Mouse (Mus musculus) lung, postnatal 0 days (tissue): ENCODE data around the gene Grtp1. TPM values are rescaled to one million over a fixed set of nuclear protein-coding genes. Genes with fewer than 3 reads are reported as not detected.

Experiments used
- ATAC-seq: fragments of 200-750 bp; cut with Nextera tagmentation; 2 replicates; pipeline ENCODE4 v1.8.0; 2017; ENCODE audit warnings: moderate library complexity
- DNase-seq: peaks from one replicate; pipeline ENCODE4 v3.0.0-alpha.2; 2016; ENCODE audit warnings: low spot score
- H3K27ac ChIP-seq: fragments of 300-500 bp; sonication (generic); 2 replicates; pipeline ENCODE4 v1.5.1; 2014; ENCODE audit warnings: antibody characterized with exemption, mild to moderate bottlenecking, low read length, mixed read lengths
- H3K27me3 ChIP-seq: fragments of 300-500 bp; sonication (generic); replicated peaks from 2 replicates; pipeline ENCODE4 v1.6.1; 2014; ENCODE audit warnings: low read length, mixed read lengths; ENCODE audit not compliant: insufficient read depth
- H3K36me3 ChIP-seq: fragments of 300-500 bp; sonication (generic); 2 replicates; pipeline ENCODE4 v1.6.1; 2014; ENCODE audit warnings: low read length, mixed read lengths; ENCODE audit not compliant: insufficient read depth
- H3K4me1 ChIP-seq: fragments of 300-500 bp; sonication (generic); 2 replicates; pipeline ENCODE4 v1.6.1; 2014; ENCODE audit warnings: antibody characterized with exemption, low read depth, low read length, mixed read lengths; ENCODE audit not compliant: insufficient read depth
- H3K4me2 ChIP-seq: fragments of 300-500 bp; sonication (generic); replicated peaks from 2 replicates; pipeline ENCODE4 v1.6.1; 2014; ENCODE audit warnings: low read depth, mild to moderate bottlenecking, low read length, moderate library complexity, mixed read lengths
- H3K4me3 ChIP-seq: fragments of 300-500 bp; sonication (generic); 2 replicates; pipeline ENCODE4 v1.5.1; 2014; ENCODE audit warnings: low read depth, low read length
- H3K9ac ChIP-seq: fragments of 300-500 bp; sonication (generic); replicated peaks from 2 replicates; pipeline ENCODE4 v1.6.1; 2014; ENCODE audit warnings: low read depth, mild to moderate bottlenecking
- H3K9me3 ChIP-seq: fragments of 300-500 bp; sonication (generic); 2 replicates; pipeline ENCODE4 v1.6.1; 2016; ENCODE audit warnings: low read length, mixed read lengths
- CTCF ChIP-seq: IDR thresholded peaks from 2 replicates; pipeline ENCODE4 v1.5.1; 2016; ENCODE audit warnings: antibody characterized with exemption, mild to moderate bottlenecking
- EP300 ChIP-seq: IDR thresholded peaks from 2 replicates; pipeline ENCODE4 v1.6.1; 2016; ENCODE audit warnings: antibody characterized with exemption, mild to moderate bottlenecking, control low read depth
- WGBS: fragments of 180-500 bp; shearing (Covaris S2); extraction: QIAGEN DNeasy Blood & Tissue Kit; methylation state at CpG from one replicate; pipeline ENCODE4 v1.1.7; 2014; 5-methylcytosine and 5-hydroxymethylcytosine counted together
- polyA plus RNA-seq: library from polyadenylated mRNA; unstranded; fragments of >200 nt; fragmentation: Nextera tagmentation; extraction: Ambion mirVana; gene quantifications from 2 replicates; pipeline ENCODE4 v1.2.1, GENCODE M21; 2015

The Grtp1 gene
- polyA plus RNA-seq, 1 experiment from 2014 or later, result 2.5 TPM

DNA sequence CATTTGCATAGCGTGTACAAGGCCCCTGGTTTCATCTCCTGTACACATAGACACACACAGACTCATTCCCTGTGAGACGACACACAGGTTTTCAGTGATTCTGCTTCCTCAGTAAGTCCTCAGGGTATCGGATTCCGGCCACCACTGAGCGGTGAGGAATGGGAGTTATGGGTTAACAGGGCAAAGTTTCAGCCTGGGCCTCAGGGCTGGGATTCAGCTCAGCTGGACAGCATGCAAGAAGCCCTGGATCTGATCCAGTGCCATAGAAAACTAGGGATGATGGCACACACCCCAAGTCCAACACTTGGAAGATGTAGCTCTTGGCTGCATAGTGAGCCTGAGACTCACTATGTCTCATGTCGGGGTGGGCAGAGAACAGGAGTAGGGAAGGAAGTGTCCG is 20.5 kb downstream of the Grtp1 start:
- no peak for TF ChIP-seq EP300
- TF ChIP-seq CTCF, result no peak
- WGBS, result 59% methylated on average over 7 of the region's 7 CpGs

DNA sequence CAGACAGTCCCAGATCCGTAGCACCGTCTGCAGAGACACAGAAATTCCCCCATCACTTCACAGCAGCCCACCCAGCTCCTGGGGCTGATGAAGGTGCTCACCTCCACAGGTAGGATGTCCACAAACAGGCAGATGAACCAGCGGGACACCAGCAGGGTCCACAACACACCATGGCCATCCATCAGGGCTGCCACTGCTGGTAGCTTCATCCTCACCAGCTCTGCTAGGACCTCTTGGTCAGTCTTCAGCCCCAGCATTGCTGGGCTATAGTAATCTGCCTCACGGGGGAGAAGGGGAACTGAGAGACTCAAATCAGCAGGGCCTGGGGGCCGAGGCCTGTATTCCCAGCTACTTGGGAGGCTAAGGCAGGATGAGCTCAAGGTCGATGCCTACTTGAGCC is 20.9 kb downstream of the Grtp1 start:
- no peak overlapping the region for H3K9ac ChIP-seq
- H3K36me3 ChIP-seq, result peaks cover 9% of the 10 kb centered on the region; the same call in 1 of the 2 replicates
- H3K27me3 ChIP-seq, result no peaks in the 10 kb centered on the region
- no peak for DNase-seq
- ATAC-seq, result no peak
- H3K4me1 ChIP-seq, result no peaks in the 10 kb centered on the region
- 77% methylated on average over 6 of the region's 6 CpGs for WGBS
- H3K9me3 ChIP-seq, result no peaks in the 10 kb centered on the region
- no peak overlapping the region for H3K27ac ChIP-seq
- H3K4me3 ChIP-seq, result no peak overlapping the region
- H3K4me2 ChIP-seq, result no peak overlapping the region
- TF ChIP-seq CTCF (no peak), EP300 (no peak)

More for the DNA sequence above, 20.5 kb downstream of the Grtp1 start:
- Histone ChIP-seq H3K9me3 (no peaks in the 10 kb centered on the region), H3K4me1 (no peaks in the 10 kb centered on the region), H3K27ac (no peak overlapping the region), H3K27me3 (no peaks in the 10 kb centered on the region), H3K4me2 (no peak overlapping the region), H3K4me3 (no peak overlapping the region), H3K9ac (no peak overlapping the region), H3K36me3 (peaks cover 6% of the 10 kb centered on the region; the same call in 1 of the 2 replicates)
- no peak for DNase-seq
- ATAC-seq, result no peak

DNA sequence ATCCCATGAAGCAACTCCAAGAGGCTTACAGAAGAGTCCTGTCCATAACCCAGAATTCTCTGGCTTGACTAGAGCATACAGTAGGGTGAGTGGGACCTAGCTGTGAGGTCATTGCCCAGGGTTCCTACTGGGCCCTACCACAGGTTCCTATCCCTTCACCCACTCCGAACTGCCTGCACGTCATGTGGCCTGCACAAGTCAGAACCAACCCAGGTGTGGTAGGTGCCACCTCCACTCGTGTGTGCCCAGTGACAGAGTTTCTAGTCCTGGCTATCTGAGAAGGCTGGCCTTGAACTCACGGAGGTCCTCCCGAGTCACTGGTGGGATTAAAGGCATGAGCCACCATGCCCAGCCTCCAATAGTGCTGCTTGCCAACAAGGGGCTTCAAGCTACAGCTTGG is 22.3 kb downstream of the Grtp1 start:
- no peak overlapping the region for H3K27ac ChIP-seq
- H3K4me3 ChIP-seq, result no peak overlapping the region
- ATAC-seq (no peak), DNase-seq (no peak)
- no peaks in the 10 kb centered on the region for H3K9me3 ChIP-seq
- no peak overlapping the region for H3K9ac ChIP-seq
- H3K36me3 ChIP-seq, result peaks cover 22% of the 10 kb centered on the region
- TF ChIP-seq CTCF (no peak), EP300 (no peak)
- no peaks in the 10 kb centered on the region for H3K27me3 ChIP-seq
- 93% methylated on average over 5 of the region's 5 CpGs for WGBS
- no peaks in the 10 kb centered on the region for H3K4me1 ChIP-seq
- H3K4me2 ChIP-seq, result no peak overlapping the region

DNA sequence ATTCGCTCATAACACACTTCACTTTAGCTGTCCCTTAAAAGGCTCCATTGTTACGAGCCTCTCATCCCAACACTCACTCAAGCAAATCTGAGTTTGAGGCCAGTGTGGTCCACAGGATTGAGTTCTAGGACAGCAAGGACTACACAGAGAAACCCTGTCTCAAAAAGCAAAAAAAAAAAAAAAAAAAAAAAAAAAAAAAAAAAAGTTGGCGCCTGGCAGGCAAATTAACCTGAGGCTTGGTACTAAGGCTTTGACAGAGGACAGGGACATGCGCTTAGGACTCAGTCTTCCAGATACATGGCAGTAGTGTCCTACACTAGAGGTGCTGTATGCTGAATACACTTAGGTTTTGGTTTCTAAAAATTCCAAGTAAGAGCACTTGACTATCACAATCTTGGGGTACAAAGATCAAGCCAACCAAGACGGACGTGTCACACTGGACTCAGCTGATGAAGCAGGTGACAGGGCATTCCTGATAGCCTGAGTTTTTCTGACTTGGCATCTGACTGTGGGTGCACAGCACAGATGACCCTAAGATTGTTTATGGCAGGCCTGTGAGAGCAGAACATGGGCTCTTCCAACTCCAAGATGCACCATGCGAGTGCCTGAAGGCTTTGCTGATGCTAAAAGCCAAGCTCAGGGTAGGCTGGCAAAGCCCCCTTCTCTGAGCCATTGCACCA is 23.1 kb downstream of the Grtp1 start:
- no peak overlapping the region for H3K27ac ChIP-seq
- H3K36me3 ChIP-seq, result peaks cover 28% of the 10 kb centered on the region
- H3K4me1 ChIP-seq, result no peaks in the 10 kb centered on the region
- ATAC-seq (no peak), DNase-seq (no peak)
- H3K4me3 ChIP-seq, result no peak overlapping the region
- WGBS, result 87% methylated on average over 7 of the region's 7 CpGs
- TF ChIP-seq EP300, result no peak
- TF ChIP-seq CTCF, result no peak
- H3K4me2 ChIP-seq, result no peak overlapping the region
- no peak overlapping the region for H3K9ac ChIP-seq
- H3K27me3 ChIP-seq, result no peaks in the 10 kb centered on the region
- H3K9me3 ChIP-seq, result no peaks in the 10 kb centered on the region

DNA sequence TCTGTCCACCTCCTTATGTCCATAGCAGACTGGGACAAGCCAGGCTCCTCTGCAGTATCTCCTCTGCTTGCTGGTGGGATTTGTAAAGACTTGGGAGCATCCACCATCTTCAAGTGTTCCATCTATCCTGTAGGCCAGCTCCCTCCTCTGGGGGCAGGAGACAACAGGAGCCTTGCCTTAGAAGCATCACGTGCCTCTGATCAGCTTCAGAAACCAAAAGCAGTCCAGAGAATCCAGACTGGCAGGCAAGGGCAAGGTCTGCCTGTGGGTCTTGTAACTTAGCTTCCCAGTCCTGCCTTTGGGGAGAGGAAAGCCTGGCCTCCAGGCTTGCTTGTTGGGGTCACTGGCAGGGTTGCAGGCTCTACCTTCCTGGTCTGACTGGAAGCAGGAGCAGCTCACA is 24.8 kb downstream of the Grtp1 start:
- Histone ChIP-seq H3K4me1 (no peaks in the 10 kb centered on the region), H3K9ac (no peak overlapping the region), H3K9me3 (no peaks in the 10 kb centered on the region), H3K36me3 (peaks cover 41% of the 10 kb centered on the region), H3K27me3 (no peaks in the 10 kb centered on the region), H3K4me3 (no peak overlapping the region), H3K27ac (no peak overlapping the region), H3K4me2 (no peak overlapping the region)
- 82% methylated on average over 1 of the region's 1 CpGs for WGBS
- ATAC-seq (no peak), DNase-seq (no peak)
- TF ChIP-seq EP300, result no peak
- no peak for TF ChIP-seq CTCF

DNA sequence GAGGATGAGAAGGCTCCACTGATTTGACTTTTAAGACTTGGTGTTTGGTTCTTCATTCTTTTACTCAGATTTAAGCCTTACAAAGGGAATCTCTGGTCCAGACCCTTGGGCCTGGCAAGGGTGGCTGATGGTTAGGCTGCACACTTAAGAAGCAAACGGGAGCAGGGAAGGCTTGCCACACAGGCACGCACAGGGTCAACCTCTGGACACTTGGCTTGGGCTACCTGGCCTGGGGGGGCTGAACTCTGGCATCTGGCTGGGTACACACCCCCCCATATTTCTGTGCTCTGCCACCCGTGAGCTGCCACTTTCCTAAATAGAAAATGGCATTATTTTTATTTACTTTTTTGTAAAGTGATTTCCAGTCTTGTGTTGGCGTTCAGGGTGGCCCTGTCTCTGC is 25.6 kb downstream of the Grtp1 start:
- no peak overlapping the region for H3K9ac ChIP-seq
- H3K27ac ChIP-seq, result no peak overlapping the region
- no peak overlapping the region for H3K4me2 ChIP-seq
- no peaks in the 10 kb centered on the region for H3K9me3 ChIP-seq
- WGBS, result 88% methylated on average over 4 of the region's 4 CpGs
- TF ChIP-seq EP300 (no peak), CTCF (no peak)
- H3K4me1 ChIP-seq, result no peaks in the 10 kb centered on the region
- no peak for DNase-seq
- peaks cover 41% of the 10 kb centered on the region for H3K36me3 ChIP-seq
- no peak overlapping the region for H3K4me3 ChIP-seq
- H3K27me3 ChIP-seq, result no peaks in the 10 kb centered on the region
- no peak for ATAC-seq
